Mouse (Mus musculus) kidney, postnatal 0 days (tissue): ENCODE measurements around the gene Acer2. TPM values are rescaled to one million over a fixed set of nuclear protein-coding genes. Genes with fewer than 3 reads are reported as not detected.
A peak's percentile ranks its signal among the peaks of the same experiment; 100 is the strongest.

ENCODE experiments used
- ATAC-seq: fragments of 200-750 bp; cut with Nextera tagmentation; replicated peaks from 2 replicates; pipeline ENCODE4 v1.8.0; 2017; ENCODE audit warnings: low read depth, moderate number of reproducible peaks, moderate TSS enrichment, moderate library complexity; ENCODE audit not compliant: low FRiP score
- DNase-seq: peaks from one replicate; pipeline ENCODE4 v3.0.0-alpha.2; 2016; ENCODE audit warnings: low spot score
- H3K27ac ChIP-seq: fragments of 300-500 bp; sonication (generic); 2 replicates; pipeline ENCODE4 v1.5.1; 2014; ENCODE audit warnings: mild to moderate bottlenecking
- H3K27me3 ChIP-seq: fragments of 300-500 bp; sonication (generic); 2 replicates; pipeline ENCODE4 v1.6.1; 2014; ENCODE audit warnings: low read length, mixed read lengths; ENCODE audit not compliant: insufficient read depth
- H3K36me3 ChIP-seq: fragments of 300-500 bp; sonication (generic); 2 replicates; pipeline ENCODE4 v1.6.1; 2014; ENCODE audit warnings: low read length, mixed read lengths; ENCODE audit not compliant: insufficient read depth
- H3K4me1 ChIP-seq: fragments of 300-500 bp; sonication (generic); replicated peaks from 2 replicates; pipeline ENCODE4 v1.6.1; 2014; ENCODE audit warnings: antibody characterized with exemption, low read length, mixed read lengths; ENCODE audit not compliant: insufficient read depth
- H3K4me2 ChIP-seq: fragments of 300-500 bp; sonication (generic); 2 replicates; pipeline ENCODE4 v1.6.1; 2014; ENCODE audit warnings: mild to moderate bottlenecking, low read length, moderate library complexity, mixed read lengths
- H3K4me3 ChIP-seq: fragments of 300-500 bp; sonication (generic); replicated peaks from 2 replicates; pipeline ENCODE4 v1.5.1; 2014; ENCODE audit warnings: low read depth, low read length
- H3K9ac ChIP-seq: fragments of 300-500 bp; sonication (generic); 2 replicates; pipeline ENCODE4 v1.6.1; 2014; ENCODE audit warnings: low read depth, low read length
- H3K9me3 ChIP-seq: fragments of 300-500 bp; sonication (generic); replicated peaks from 2 replicates; pipeline ENCODE4 v1.6.1; 2016; ENCODE audit warnings: low read length, inconsistent platforms, mixed read lengths
- CTCF ChIP-seq: IDR thresholded peaks from 2 replicates; pipeline ENCODE4 v1.5.1; 2016; ENCODE audit warnings: antibody characterized with exemption, low read depth, mild to moderate bottlenecking, moderate library complexity
- WGBS: fragments of 180-500 bp; shearing (Covaris S2); extraction: QIAGEN DNeasy Blood & Tissue Kit; methylation state at CpG from one replicate; pipeline ENCODE4 v1.1.7; 2014; 5-methylcytosine and 5-hydroxymethylcytosine counted together
- polyA plus RNA-seq: library from polyadenylated mRNA; unstranded; fragments of >200 nt; fragmentation: Nextera tagmentation; extraction: Ambion mirVana; gene quantifications from 2 replicates; pipeline ENCODE4 v1.2.1, GENCODE M21; 2015

Acer2 gene
- polyA plus RNA-seq, 1 experiment from 2014 or later: 55.5 TPM

DNA sequence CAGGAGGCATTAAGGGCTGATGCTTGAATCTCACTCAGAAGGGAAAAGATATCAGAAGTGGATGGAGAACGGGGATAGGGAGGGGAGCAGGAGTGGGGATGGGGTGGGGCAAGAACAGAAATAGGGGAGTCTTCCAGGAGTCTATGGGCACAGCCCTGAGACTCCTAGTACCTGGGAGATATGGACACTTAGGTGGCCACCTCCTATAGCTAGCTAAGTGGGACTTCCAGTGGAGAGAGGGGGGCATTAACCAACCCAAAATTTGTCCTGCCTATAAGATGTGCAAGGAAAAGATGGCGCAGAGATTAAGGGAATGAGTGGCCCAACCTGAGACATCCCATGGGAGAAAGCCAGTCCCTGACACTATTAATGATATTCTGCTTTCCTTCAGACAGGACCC lies 22.9 kb upstream of the Acer2 start:
- TF ChIP-seq CTCF: no peak
- DNase-seq (no peak), ATAC-seq (0 out of 2 replicates have a peak, but pooled peaks have one; percentile 27)
- WGBS: 86% methylated on average over 2 of the region's 2 CpGs
- no peaks in the 10 kb centered on the region for H3K27me3 ChIP-seq
- H3K9ac ChIP-seq: no peak overlapping the region
- no peak overlapping the region for H3K27ac ChIP-seq
- no peak overlapping the region for H3K4me3 ChIP-seq
- no peaks in the 10 kb centered on the region for H3K9me3 ChIP-seq
- peaks cover 50% of the 10 kb centered on the region for H3K36me3 ChIP-seq
- H3K4me2 ChIP-seq: no peak overlapping the region
- no peaks in the 10 kb centered on the region for H3K4me1 ChIP-seq

DNA sequence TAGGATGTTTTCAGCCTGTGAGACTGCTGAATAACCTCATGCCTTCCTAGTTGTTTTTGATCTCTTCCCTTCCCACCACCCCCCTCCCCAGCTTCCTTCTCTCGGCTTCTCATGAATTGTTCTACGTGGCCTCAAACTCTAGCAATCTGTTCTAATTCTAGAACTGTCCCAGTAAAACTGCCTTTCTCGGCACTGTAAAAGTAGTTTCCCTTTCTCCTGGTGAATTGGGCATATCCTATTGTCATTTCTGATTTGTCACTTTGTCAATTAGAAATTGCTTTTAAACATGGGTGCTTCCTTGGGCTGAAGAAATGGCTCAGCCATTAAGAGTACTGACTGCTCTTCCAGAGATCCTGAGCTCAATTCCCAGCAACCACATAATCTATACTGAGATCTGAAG lies 22.2 kb upstream of the Acer2 start:
- H3K9ac ChIP-seq: no peak overlapping the region
- TF ChIP-seq CTCF: no peak
- 56% methylated on average over 3 of the region's 3 CpGs for WGBS
- no peaks in the 10 kb centered on the region for H3K4me1 ChIP-seq
- H3K9me3 ChIP-seq: no peaks in the 10 kb centered on the region
- no peak for DNase-seq
- H3K4me3 ChIP-seq: no peak overlapping the region
- H3K27ac ChIP-seq: no peak overlapping the region
- ATAC-seq: no peak
- peaks cover 46% of the 10 kb centered on the region for H3K36me3 ChIP-seq
- H3K4me2 ChIP-seq: no peak overlapping the region
- H3K27me3 ChIP-seq: no peaks in the 10 kb centered on the region

DNA sequence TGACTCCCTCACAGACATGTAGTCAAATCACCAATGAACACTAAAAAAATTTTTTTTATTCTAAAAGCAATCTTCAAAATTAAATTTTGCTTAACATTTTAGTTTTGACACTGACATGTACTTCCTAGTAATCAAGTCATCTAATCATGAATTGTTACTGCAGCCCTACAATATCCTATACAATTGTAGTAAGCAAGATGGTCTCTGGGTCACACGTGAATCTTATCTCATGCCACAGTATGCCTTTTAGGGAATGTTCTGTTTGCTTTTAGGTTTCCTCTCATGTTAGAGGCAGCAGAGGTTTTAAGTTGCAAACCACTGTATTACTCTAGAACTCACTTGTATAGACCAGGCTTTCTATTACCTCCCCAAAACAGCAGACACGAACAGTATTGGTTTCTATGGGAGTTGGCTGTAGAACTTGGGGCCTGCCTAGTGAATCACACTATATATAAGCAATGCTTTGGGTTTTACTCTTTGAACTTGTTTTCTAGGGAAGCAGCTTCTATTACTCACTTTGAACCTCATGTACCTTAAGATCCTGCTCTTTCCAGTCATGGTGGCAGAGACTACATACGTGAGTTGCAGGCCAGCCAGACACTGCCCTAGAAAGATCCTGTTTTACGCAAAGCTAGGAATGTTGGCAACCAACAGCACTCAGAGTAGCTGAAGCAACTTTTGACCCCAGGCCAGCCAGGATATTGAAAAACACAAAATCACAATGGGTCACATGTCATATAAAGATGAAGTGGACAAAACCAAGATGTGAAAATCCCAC lies 21.2 kb upstream of the Acer2 start:
- Histone ChIP-seq H3K36me3 (peaks cover 36% of the 10 kb centered on the region), H3K27me3 (no peaks in the 10 kb centered on the region), H3K4me3 (no peak overlapping the region), H3K4me2 (no peak overlapping the region), H3K9me3 (no peaks in the 10 kb centered on the region), H3K9ac (no peak overlapping the region), H3K4me1 (no peaks in the 10 kb centered on the region; the same call in 1 of the 2 replicates), H3K27ac (no peak overlapping the region)
- DNase-seq (no peak), ATAC-seq (no peak)
- WGBS: 83% methylated on average over 4 of the region's 4 CpGs
- TF ChIP-seq CTCF: no peak

DNA sequence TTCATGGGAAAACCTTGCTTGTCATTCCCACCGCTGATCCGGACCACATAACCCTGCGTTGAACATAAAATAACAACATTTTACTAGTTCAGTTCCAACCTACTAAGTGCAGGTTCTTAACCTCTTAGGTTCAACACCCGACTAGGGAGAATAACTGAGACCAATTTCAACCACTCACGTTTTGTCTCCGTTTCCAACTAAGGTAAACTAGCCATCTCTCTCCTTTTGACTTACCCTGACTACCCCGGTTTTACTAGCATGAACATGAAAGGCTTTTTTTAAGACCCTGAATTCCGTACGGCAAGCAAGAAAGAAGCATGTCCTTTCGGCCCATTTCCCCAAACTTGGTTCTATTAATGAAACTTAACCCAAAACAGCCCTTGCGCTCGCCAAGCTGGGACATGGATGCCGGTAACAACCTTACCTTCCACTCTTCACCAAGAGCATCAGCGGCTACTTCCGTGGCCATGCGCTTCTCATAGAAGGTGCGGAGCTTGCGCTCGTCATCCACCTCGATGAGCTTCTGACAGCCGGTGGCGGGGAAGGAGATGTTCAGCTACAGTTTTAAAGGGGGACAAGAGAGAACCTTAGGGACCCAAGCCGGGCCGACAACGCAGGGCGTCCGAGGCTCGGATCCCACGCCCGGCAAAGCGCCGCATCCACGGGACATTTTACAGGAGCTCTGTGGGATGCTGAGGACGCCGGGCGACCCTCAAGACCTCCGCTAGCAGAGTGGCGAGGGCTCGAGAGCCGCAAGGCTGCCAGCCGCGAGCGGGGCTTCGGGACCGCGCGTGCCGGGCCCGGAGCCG lies 17.7 kb upstream of the Acer2 start:
- Histone ChIP-seq H3K4me2 (peak overlapping the region; percentile 79), H3K4me3 (peak overlapping the region; percentile 99), H3K4me1 (no peaks in the 10 kb centered on the region; the same call in 1 of the 2 replicates), H3K27ac (peak overlapping the region; percentile 98), H3K9me3 (no peaks in the 10 kb centered on the region), H3K9ac (peak overlapping the region; percentile 99), H3K36me3 (peaks cover 30% of the 10 kb centered on the region), H3K27me3 (no peaks in the 10 kb centered on the region)
- DNase-seq (peak; percentile 24), ATAC-seq (0 out of 2 replicates have a peak, but pooled peaks have one; percentile 1)
- 1% methylated on average over 50 of the region's 50 CpGs for whole genome bisulfite sequencing
- no peak for TF ChIP-seq CTCF

DNA sequence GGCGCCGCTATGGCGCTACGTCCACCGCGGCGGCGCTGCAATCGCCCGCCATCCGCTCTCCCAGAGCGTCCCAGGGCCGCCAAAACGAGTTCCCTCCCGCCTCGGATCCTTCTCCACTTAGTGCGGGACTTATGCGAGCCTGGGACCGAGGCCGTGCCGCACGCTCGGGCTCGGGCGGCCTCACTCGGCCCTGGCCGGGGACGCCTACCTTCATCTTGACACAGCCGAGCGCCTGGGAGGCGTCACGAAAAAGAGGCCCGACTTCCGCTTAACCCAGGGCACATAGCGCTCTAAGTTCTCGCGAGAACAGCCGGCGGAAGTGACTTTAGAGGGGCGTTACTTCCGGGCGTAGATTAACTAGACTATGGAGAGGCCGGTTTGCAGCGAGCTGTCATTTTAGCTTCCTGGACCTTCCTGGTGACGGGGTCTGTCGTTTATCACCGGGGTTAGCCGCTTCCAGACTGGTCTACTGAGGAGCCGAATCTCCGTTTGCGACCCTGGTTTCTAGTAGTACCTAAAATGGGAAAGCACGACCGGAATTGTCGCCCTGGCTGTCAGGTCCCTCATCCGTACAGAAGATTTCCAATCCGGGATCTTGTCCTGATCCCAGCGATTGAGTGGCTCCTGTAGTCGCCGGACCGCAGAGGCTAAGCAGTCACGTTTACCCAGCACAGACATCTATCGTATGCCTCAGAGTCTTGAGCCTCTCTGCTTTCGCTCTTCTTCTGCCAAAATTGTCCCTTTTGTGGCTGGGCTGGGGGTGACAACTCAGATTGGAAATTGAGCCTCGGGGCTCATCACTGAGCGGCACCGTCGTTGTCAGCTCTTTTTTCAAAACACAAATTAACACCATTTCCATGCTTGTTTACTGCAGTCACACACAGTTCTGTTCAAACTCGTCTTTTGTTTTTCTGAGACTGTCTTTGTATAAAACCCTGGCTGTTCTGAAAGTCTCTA lies 16.8 kb upstream of the Acer2 start, which contains the start of gene Rps6:
TSS of gene Rps6 (minus strand) at position 300 of the 957 bp plus-strand sequence.
- peak; percentile 97 for ATAC-seq
- DNase-seq: peak; percentile 98
- Histone ChIP-seq H3K27me3 (no peaks in the 10 kb centered on the region), H3K4me3 (peak within 1 kb of the TSS; percentile 99), H3K9me3 (no peaks in the 10 kb centered on the region), H3K4me1 (no peaks in the 10 kb centered on the region; the same call in 1 of the 2 replicates), H3K9ac (peak within 1 kb of the TSS; percentile 99), H3K4me2 (peak within 1 kb of the TSS; percentile 80), H3K27ac (peak within 1 kb of the TSS; percentile 98), H3K36me3 (peaks cover 23% of the 10 kb centered on the region)
- WGBS: under 1% methylated on average over 68 of the region's 68 CpGs
- no peak for TF ChIP-seq CTCF

DNA sequence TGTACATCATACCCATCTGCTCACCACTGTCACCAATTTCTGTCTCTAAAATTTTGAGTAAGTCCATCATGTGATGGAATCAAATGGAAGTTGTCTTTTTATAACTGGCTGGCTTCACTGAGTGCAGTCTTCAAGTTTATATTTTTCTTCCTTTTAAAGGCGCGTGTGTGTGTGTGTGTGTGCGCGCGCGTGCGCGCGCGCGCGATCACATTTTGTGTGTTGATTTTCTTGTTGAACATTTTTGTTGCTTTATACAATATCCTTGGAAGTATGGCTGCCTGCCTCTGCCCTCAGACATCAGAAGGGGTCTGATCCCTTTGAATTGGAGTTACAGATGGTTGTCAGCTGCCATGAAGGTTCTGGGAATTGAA lies 16.1 kb upstream of the Acer2 start:
- no peaks in the 10 kb centered on the region for H3K27me3 ChIP-seq
- H3K4me1 ChIP-seq: no peaks in the 10 kb centered on the region; the same call in 1 of the 2 replicates
- peak overlapping the region; percentile 98; the same call in 1 of the 2 replicates for H3K27ac ChIP-seq
- TF ChIP-seq CTCF: no peak
- DNase-seq (no peak), ATAC-seq (no peak)
- peak overlapping the region; percentile 99 for H3K4me3 ChIP-seq
- H3K4me2 ChIP-seq: peak overlapping the region; percentile 80
- H3K9ac ChIP-seq: peak overlapping the region; percentile 99
- no peaks in the 10 kb centered on the region for H3K9me3 ChIP-seq
- peaks cover 20% of the 10 kb centered on the region for H3K36me3 ChIP-seq
- 56% methylated on average over 12 of the region's 12 CpGs for WGBS
